Mouse (Mus musculus): ENCODE measurements around the gene Rgs17. TPM values are rescaled to one million over a fixed set of nuclear protein-coding genes. Genes with fewer than 3 reads are reported as not detected.

The Rgs17 gene
- 6.8 TPM for polyA plus RNA-seq (2014; fragmentation: Illumina TruSeq; extraction: RNeasy Lipid Tissue Mini Kit (QIAGEN cat#74804))

GRCm38 (mm10) chr10:5922294-5922828 lies at the start of gene Rgs17:
Rgs17 (minus strand) TSS chr10:5922400.

GRCm38 (mm10) chr10:5823740-5824491 lies 98.3 kb downstream of the Rgs17 start, which contains the start of gene Mtrf1l:
Mtrf1l (minus strand) TSS chr10:5823910.

GRCm38 (mm10) chr10:5805243-5805730 lies 116.9 kb downstream of the Rgs17 start, which contains the start of gene Fbxo5:
Fbxo5 (minus strand) TSS chr10:5805600.

Other genes with a start within 250 kb of the Rgs17 start
- gene Fbxo5, start 116.8 kb downstream of the Rgs17 start, polyA plus RNA-seq (2014; fragmentation: Illumina TruSeq; extraction: RNeasy Lipid Tissue Mini Kit (QIAGEN cat#74804)) = 49.1 TPM
- gene Mtrf1l, start 98.5 kb downstream of the Rgs17 start, polyA plus RNA-seq (2014; fragmentation: Illumina TruSeq; extraction: RNeasy Lipid Tissue Mini Kit (QIAGEN cat#74804)) = 40.4 TPM

Data from ovary, adult 10 weeks (tissue).